Mouse (Mus musculus): ENCODE measurements at regions not wholly inside any gene's neighbourhood (a gene's known extent, or its start where the extent isn't known, plus 50 kb on each side); places are given as distances from the start of the nearest gene placed in this dataset.

GRCm38 (mm10) chr7:90059629-90060301 is 70.2 kb upstream of the Picalm start:
- WGBS, result 30% methylated on average over 6 of the region's 6 CpGs
- H3K4me1 ChIP-seq (ENCODE audit: control insufficient read depth, insufficient read depth, insufficient read length, low read length), result peaks cover 26% of the 10 kb centered on the region
- no peaks in the 10 kb centered on the region for H3K36me3 ChIP-seq (ENCODE audit: control insufficient read depth, insufficient read depth, low read length)
- no peaks in the 10 kb centered on the region for H3K27me3 ChIP-seq (ENCODE audit: control insufficient read depth, insufficient read depth, low read length)
- H3K4me3 ChIP-seq (ENCODE audit: low read depth, low read length), result no peak overlapping the region
- peak overlapping the region; percentile 92 for H3K27ac ChIP-seq (ENCODE audit: insufficient read depth, low read depth, low read length)
- no peak for TF ChIP-seq POLR2A (IDR thresholded peaks at IDR 0.05; ENCODE audit: low read depth, low read length)
- TF ChIP-seq CTCF (IDR thresholded peaks at IDR 0.05; ENCODE audit: extremely low read depth, insufficient read length, insufficient replicate concordance, low read depth, low read length), result no peak

GRCm38 (mm10) chr7:90060343-90061175 is 69.5 kb upstream of the Picalm start:
- Histone ChIP-seq H3K27me3 (ENCODE audit: control insufficient read depth, insufficient read depth, low read length) (no peaks in the 10 kb centered on the region), H3K4me3 (ENCODE audit: low read depth, low read length) (no peak overlapping the region), H3K36me3 (ENCODE audit: control insufficient read depth, insufficient read depth, low read length) (no peaks in the 10 kb centered on the region), H3K27ac (ENCODE audit: insufficient read depth, low read depth, low read length) (peak overlapping the region; percentile 92), H3K4me1 (ENCODE audit: control insufficient read depth, insufficient read depth, insufficient read length, low read length) (peaks cover 24% of the 10 kb centered on the region)
- TF ChIP-seq POLR2A (IDR thresholded peaks at IDR 0.05; ENCODE audit: low read depth, low read length) (0 out of 2 replicates have a peak, but pooled peaks have one; percentile 27), CTCF (IDR thresholded peaks at IDR 0.05; ENCODE audit: extremely low read depth, insufficient read length, insufficient replicate concordance, low read depth, low read length) (no peak)
- 18% methylated on average over 16 of the region's 16 CpGs for WGBS

GRCm38 (mm10) chr7:90061701-90062100 is 68.3 kb upstream of the Picalm start:
- no peak for TF ChIP-seq POLR2A (IDR thresholded peaks at IDR 0.05; ENCODE audit: low read depth, low read length)
- no peak for TF ChIP-seq CTCF (IDR thresholded peaks at IDR 0.05; ENCODE audit: extremely low read depth, insufficient read length, insufficient replicate concordance, low read depth, low read length)
- 66% methylated on average over 7 of the region's 7 CpGs for WGBS
- H3K4me3 ChIP-seq (ENCODE audit: low read depth, low read length), result no peak overlapping the region
- H3K27me3 ChIP-seq (ENCODE audit: control insufficient read depth, insufficient read depth, low read length), result no peaks in the 10 kb centered on the region
- peaks cover 25% of the 10 kb centered on the region for H3K4me1 ChIP-seq (ENCODE audit: control insufficient read depth, insufficient read depth, insufficient read length, low read length)
- peak overlapping the region; percentile 66 for H3K27ac ChIP-seq (ENCODE audit: insufficient read depth, low read depth, low read length)
- no peaks in the 10 kb centered on the region for H3K36me3 ChIP-seq (ENCODE audit: control insufficient read depth, insufficient read depth, low read length)

GRCm38 (mm10) chr7:90062874-90063273 is 67.1 kb upstream of the Picalm start:
- TF ChIP-seq CTCF (IDR thresholded peaks at IDR 0.05; ENCODE audit: extremely low read depth, insufficient read length, insufficient replicate concordance, low read depth, low read length) (no peak), POLR2A (IDR thresholded peaks at IDR 0.05; ENCODE audit: low read depth, low read length) (no peak)
- Histone ChIP-seq H3K27ac (ENCODE audit: insufficient read depth, low read depth, low read length) (no peak overlapping the region), H3K36me3 (ENCODE audit: control insufficient read depth, insufficient read depth, low read length) (no peaks in the 10 kb centered on the region), H3K4me3 (ENCODE audit: low read depth, low read length) (no peak overlapping the region), H3K4me1 (ENCODE audit: control insufficient read depth, insufficient read depth, insufficient read length, low read length) (peaks cover 25% of the 10 kb centered on the region), H3K27me3 (ENCODE audit: control insufficient read depth, insufficient read depth, low read length) (no peaks in the 10 kb centered on the region)
- WGBS, result 85% methylated on average over 9 of the region's 9 CpGs

GRCm38 (mm10) chr7:90064198-90064597 is 65.8 kb upstream of the Picalm start:
- no peak for TF ChIP-seq CTCF (IDR thresholded peaks at IDR 0.05; ENCODE audit: extremely low read depth, insufficient read length, insufficient replicate concordance, low read depth, low read length)
- TF ChIP-seq POLR2A (IDR thresholded peaks at IDR 0.05; ENCODE audit: low read depth, low read length), result no peak
- H3K36me3 ChIP-seq (ENCODE audit: control insufficient read depth, insufficient read depth, low read length), result no peaks in the 10 kb centered on the region
- no peak overlapping the region for H3K27ac ChIP-seq (ENCODE audit: insufficient read depth, low read depth, low read length)
- H3K4me3 ChIP-seq (ENCODE audit: low read depth, low read length), result no peak overlapping the region
- H3K27me3 ChIP-seq (ENCODE audit: control insufficient read depth, insufficient read depth, low read length), result no peaks in the 10 kb centered on the region
- 96% methylated on average over 1 of the region's 1 CpGs for WGBS
- H3K4me1 ChIP-seq (ENCODE audit: control insufficient read depth, insufficient read depth, insufficient read length, low read length), result peaks cover 23% of the 10 kb centered on the region

- H3K4me3 ChIP-seq (ENCODE audit: low read depth, low read length), result no peak overlapping the region
- peaks cover 11% of the 10 kb centered on the region; the same call in 1 of the 2 replicates for H3K4me1 ChIP-seq (ENCODE audit: control insufficient read depth, insufficient read depth, insufficient read length, low read length)
- no peaks in the 10 kb centered on the region for H3K27me3 ChIP-seq (ENCODE audit: control insufficient read depth, insufficient read depth, low read length)
- no peak overlapping the region for H3K27ac ChIP-seq (ENCODE audit: insufficient read depth, low read depth, low read length)
- no peaks in the 10 kb centered on the region for H3K36me3 ChIP-seq (ENCODE audit: control insufficient read depth, insufficient read depth, low read length)
- TF ChIP-seq POLR2A (IDR thresholded peaks at IDR 0.05; ENCODE audit: low read depth, low read length), result no peak
- WGBS, result 86% methylated on average over 9 of the region's 9 CpGs
These were observed 64.6 kb upstream of the Picalm start for GRCm38 (mm10) chr7:90065269-90065955.

- Histone ChIP-seq H3K27me3 (ENCODE audit: control insufficient read depth, insufficient read depth, low read length) (no peaks in the 10 kb centered on the region), H3K36me3 (ENCODE audit: control insufficient read depth, insufficient read depth, low read length) (no peaks in the 10 kb centered on the region), H3K27ac (ENCODE audit: insufficient read depth, low read depth, low read length) (no peak overlapping the region), H3K4me3 (ENCODE audit: low read depth, low read length) (no peak overlapping the region), H3K4me1 (ENCODE audit: control insufficient read depth, insufficient read depth, insufficient read length, low read length) (peaks cover 7% of the 10 kb centered on the region; the same call in 1 of the 2 replicates)
- WGBS, result 36% methylated on average over 5 of the region's 5 CpGs
- TF ChIP-seq CTCF (IDR thresholded peaks at IDR 0.05; ENCODE audit: extremely low read depth, insufficient read length, insufficient replicate concordance, low read depth, low read length), result no peak
- TF ChIP-seq POLR2A (IDR thresholded peaks at IDR 0.05; ENCODE audit: low read depth, low read length), result no peak
These were observed 63.7 kb upstream of the Picalm start for GRCm38 (mm10) chr7:90066275-90066674.

Measured in small intestine, adult 2 months (tissue).